Mouse (Mus musculus) limb, embryonic 10.5 days (tissue): Measurements from ENCODE around the gene Alppl2. TPM values are rescaled to one million over a fixed set of nuclear protein-coding genes. Genes with fewer than 3 reads are reported as not detected.

Experiments used
- DNase-seq: peaks from one replicate; pipeline ENCODE4 v3.0.0-alpha.2; 2017; ENCODE audit warnings: low spot score
- H3K27ac ChIP-seq: fragments of 300-500 bp; sonication (generic); 2 replicates; pipeline ENCODE4 v1.5.1; 2016; ENCODE audit warnings: mild to moderate bottlenecking
- H3K27me3 ChIP-seq: fragments of 300-500 bp; sonication (generic); 2 replicates; pipeline ENCODE4 v1.6.1; 2016; ENCODE audit warnings: low read depth, mild to moderate bottlenecking; ENCODE audit not compliant: poor library complexity, severe bottlenecking
- H3K36me3 ChIP-seq: fragments of 300-500 bp; sonication (generic); 2 replicates; pipeline ENCODE4 v1.6.1; 2016; ENCODE audit warnings: mild to moderate bottlenecking, moderate library complexity
- H3K4me1 ChIP-seq: fragments of 300-500 bp; sonication (generic); 2 replicates; pipeline ENCODE4 v1.6.1; 2016
- H3K4me3 ChIP-seq: fragments of 300-500 bp; sonication (generic); 2 replicates; pipeline ENCODE4 v1.5.1; 2016; ENCODE audit warnings: mild to moderate bottlenecking, moderate library complexity
- H3K9me3 ChIP-seq: fragments of 300-500 bp; sonication (generic); replicated peaks from 2 replicates; pipeline ENCODE4 v1.6.1; 2016; ENCODE audit warnings: mild to moderate bottlenecking
- WGBS: fragments of 180-500 bp; shearing (Covaris S2); methylation state at CpG from one replicate; pipeline ENCODE4 v1.1.7; 2016; 5-methylcytosine and 5-hydroxymethylcytosine counted together
- polyA plus RNA-seq: library from polyadenylated mRNA; unstranded; fragments of >200 nt; fragmentation: Nextera tagmentation; extraction: Ambion mirVana; gene quantifications from 2 replicates; pipeline ENCODE4 v1.2.1, GENCODE M21; 2016

Gene Alppl2
- polyA plus RNA-seq, 1 experiment from 2014 or later = not detected

DNA sequence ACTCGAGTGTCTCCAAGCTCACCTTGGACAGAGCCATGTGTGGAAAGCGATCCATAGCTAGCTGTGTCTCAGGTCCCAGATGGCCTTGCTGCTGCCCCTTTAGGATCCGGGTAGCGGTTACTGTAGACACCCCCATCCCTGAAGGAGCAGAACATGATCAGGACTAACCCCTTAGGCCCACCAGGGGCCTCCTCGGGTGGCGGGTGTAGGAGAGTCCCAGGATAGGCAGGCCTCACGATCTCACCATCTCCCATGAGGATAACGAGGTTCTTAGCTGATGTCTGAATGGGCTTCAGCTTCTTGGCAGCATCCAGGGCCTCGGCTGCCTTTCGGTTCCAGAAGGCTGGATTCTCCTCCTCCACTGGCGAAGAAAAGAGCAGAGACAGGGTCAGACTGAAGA is 477 bp downstream of the Alppl2 start:
- Histone ChIP-seq H3K4me1 (no peaks in the 10 kb centered on the region), H3K4me3 (no peak overlapping the region), H3K9me3 (no peaks in the 10 kb centered on the region), H3K36me3 (no peaks in the 10 kb centered on the region), H3K27me3 (no peaks in the 10 kb centered on the region), H3K27ac (no peak overlapping the region)
- no peak for DNase-seq
- WGBS = 92% methylated on average over 11 of the region's 11 CpGs

DNA sequence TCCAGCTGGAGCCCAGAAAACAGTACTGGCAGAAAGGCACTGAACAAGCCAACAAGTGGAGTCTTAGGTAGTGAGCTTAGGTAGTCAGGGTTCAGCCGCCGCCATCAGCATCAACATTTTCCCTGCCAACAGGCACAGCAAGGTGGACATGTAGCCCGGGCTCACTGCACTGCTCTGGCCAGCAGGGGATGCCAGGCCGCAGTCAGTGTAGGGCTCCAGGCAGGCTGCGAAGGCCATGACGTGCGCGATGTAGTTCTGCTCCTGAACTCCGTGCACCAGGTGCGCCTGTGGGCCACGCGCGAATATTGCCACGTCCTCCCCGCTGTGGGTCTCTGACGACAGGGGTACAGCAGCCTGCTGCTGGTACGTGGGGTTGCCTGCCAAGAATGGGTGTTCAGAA is 2.8 kb downstream of the Alppl2 start:
- H3K4me1 ChIP-seq = no peaks in the 10 kb centered on the region
- H3K27ac ChIP-seq = no peak overlapping the region
- H3K36me3 ChIP-seq = no peaks in the 10 kb centered on the region
- no peak overlapping the region for H3K4me3 ChIP-seq
- WGBS = 77% methylated on average over 17 of the region's 17 CpGs
- DNase-seq = no peak
- no peaks in the 10 kb centered on the region for H3K9me3 ChIP-seq
- H3K27me3 ChIP-seq = no peaks in the 10 kb centered on the region

DNA sequence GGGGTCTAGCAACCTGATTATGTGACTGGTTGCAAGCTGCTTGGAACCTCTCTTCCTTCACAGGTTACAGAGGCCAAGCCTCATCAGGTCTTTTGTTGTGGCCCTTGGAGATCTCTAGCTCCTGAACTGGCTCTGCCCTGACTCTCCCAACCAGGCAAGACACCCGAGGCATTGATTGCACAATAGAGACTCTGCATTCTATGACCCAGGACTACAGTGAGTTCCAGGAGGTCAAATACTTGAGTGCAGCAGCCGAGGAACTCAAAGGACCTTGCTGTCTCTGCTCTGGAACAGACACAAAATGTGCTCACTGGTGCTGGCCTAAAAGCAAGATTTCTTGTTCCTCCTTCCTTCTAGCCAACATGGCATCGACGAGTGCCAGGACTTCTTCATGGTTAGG is 3.5 kb downstream of the Alppl2 start:
- no peak for DNase-seq
- H3K4me3 ChIP-seq = no peak overlapping the region
- H3K36me3 ChIP-seq = no peaks in the 10 kb centered on the region
- no peaks in the 10 kb centered on the region for H3K9me3 ChIP-seq
- H3K27me3 ChIP-seq = no peaks in the 10 kb centered on the region
- H3K4me1 ChIP-seq = no peaks in the 10 kb centered on the region
- 77% methylated on average over 4 of the region's 4 CpGs for WGBS
- no peak overlapping the region for H3K27ac ChIP-seq

DNA sequence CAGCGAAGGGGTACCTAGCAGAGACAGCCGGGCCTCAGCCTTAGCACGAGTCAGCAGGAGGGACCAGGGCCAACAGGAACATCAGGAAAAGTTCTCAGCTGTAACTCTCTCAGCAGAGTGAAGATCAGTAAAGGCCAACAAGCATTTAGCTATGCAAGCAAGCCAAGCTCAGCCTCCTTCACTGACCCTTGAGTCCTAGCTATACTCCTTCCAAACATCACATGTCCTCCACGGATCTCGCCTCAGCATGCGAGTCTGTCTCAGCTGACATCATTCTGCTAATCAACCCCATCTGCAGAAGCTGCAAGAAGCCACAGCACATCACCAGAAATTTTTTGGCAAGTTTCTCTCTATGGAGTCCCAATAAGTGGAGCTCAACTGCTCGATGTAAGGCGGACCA is 16.0 kb downstream of the Alppl2 start:
- Histone ChIP-seq H3K27me3 (no peaks in the 10 kb centered on the region), H3K36me3 (no peaks in the 10 kb centered on the region), H3K9me3 (no peaks in the 10 kb centered on the region), H3K4me1 (peaks cover 8% of the 10 kb centered on the region; the same call in 1 of the 2 replicates), H3K27ac (no peak overlapping the region), H3K4me3 (no peak overlapping the region)
- no peak for DNase-seq
- WGBS = 83% methylated on average over 8 of the region's 8 CpGs

DNA sequence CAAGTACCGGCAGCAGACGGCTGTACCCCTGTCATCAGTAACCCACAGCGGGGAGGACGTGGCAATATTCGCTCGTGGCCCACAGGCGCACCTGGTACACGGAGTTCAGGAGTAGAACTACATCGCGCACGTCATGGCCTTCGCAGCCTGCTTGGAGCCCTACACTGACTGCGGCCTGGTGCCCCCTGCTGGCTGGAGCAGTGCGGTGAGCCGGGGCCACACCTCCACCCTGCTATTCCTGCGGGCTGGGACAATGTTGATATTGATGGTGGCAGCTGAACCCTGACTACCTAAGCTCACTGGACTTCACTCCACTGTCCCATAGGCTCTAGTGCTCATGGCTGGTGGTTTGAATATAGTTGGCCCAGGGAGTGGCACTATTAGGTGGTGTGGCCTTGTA is 19.0 kb downstream of the Alppl2 start:
- H3K27me3 ChIP-seq = no peaks in the 10 kb centered on the region
- 57% methylated on average over 16 of the region's 16 CpGs for WGBS
- no peaks in the 10 kb centered on the region for H3K36me3 ChIP-seq
- no peak overlapping the region for H3K27ac ChIP-seq
- no peak overlapping the region for H3K4me3 ChIP-seq
- DNase-seq = peak; percentile 49
- peaks cover 8% of the 10 kb centered on the region for H3K4me1 ChIP-seq
- no peaks in the 10 kb centered on the region for H3K9me3 ChIP-seq

DNA sequence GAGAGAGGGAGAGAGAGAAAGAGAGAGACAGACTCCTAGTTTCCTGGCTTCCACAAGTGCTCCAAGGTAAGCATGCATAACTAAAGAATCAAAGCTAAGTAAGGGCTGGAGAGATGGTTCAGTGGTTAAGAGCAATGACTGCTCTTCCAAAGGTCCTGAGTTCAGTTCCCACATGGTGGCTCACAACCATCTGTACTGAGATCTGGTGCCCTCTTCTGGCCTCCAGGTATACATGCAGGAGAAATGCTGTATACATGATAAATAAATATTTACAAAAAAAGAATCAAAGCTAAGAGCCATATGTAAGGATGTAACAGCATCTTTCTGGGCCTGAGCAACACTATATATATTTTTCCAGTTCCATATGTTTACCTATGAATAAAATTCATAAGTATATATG is 28.8 kb downstream of the Alppl2 start:
- Histone ChIP-seq H3K27me3 (no peaks in the 10 kb centered on the region), H3K27ac (no peak overlapping the region), H3K4me3 (no peak overlapping the region), H3K4me1 (no peaks in the 10 kb centered on the region), H3K36me3 (no peaks in the 10 kb centered on the region), H3K9me3 (no peaks in the 10 kb centered on the region)
- no peak for DNase-seq

DNA sequence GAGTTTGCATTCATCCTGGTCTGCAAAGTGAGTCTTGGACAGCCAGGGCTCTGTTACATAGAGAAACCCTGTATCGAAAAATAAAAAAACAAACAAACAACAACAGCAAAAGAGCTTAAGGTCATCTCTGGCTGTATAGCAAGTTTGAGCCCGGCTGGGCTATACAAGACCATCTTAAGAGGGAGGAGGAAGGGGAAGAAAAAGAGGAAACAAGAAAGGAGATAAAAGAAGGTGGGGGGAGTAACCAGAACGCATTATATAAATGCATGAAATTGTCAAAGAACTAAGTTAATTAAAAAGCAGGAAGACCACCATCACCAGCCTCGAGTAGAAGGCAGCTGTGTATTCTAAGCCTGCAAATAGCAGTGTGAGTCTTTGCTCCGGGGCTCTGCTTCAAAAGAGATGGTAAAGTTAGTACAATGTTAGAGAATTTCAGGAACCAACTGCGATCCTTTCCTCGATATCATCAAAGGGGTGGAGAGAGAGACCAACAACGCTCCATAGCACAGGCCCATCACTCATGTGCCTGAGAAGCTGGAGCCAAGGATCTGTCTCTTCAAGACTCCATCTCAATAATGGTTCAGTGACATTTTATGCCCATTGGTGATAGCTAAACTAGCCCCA is 30.6 kb downstream of the Alppl2 start:
- H3K4me3 ChIP-seq = no peak overlapping the region
- no peak overlapping the region for H3K27ac ChIP-seq
- H3K36me3 ChIP-seq = no peaks in the 10 kb centered on the region
- H3K27me3 ChIP-seq = no peaks in the 10 kb centered on the region
- H3K9me3 ChIP-seq = no peaks in the 10 kb centered on the region
- DNase-seq = no peak
- no peaks in the 10 kb centered on the region for H3K4me1 ChIP-seq
- 87% methylated on average over 8 of the region's 8 CpGs for WGBS

DNA sequence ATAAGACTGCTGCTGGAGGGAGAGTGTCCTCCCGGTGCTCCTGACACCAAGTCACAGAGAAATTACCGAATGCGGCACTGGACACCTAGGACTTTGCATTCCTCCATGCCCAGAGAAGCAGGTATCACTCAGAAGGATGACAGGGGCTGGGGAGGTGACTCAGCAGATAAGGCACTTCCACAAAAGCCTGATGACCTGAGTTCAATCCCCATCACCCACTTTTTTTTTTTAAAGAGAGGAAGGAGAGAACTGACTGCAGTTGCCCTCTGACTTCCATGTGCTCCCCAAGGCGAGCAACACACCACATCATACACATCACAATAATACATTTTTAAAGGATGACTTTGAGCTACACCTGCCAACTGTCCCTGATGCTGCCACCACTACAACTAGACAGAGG is 32.7 kb downstream of the Alppl2 start:
- Histone ChIP-seq H3K9me3 (no peaks in the 10 kb centered on the region), H3K27me3 (no peaks in the 10 kb centered on the region), H3K4me1 (no peaks in the 10 kb centered on the region), H3K36me3 (no peaks in the 10 kb centered on the region), H3K27ac (no peak overlapping the region), H3K4me3 (no peak overlapping the region)
- DNase-seq = no peak
- WGBS = 85% methylated on average over 4 of the region's 4 CpGs

DNA sequence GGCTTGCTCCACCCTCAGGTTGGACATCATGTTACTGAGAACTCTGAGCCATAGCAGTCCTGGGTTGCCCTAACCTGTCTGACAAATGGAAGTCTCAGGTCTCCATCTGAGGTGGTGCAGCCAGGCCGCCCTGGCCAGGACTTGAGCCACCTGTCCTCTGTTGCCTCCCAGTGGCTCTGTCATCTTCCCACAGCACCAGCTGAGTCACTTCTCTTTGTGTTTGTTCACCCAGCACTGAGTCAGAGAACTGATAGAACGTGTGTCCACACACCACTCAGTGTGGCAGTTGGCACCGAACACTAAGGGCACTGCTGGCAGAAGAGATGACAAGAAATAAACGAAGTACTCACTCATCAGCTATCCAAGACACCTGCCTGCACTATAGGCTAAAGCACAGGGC is 38.4 kb downstream of the Alppl2 start:
- peaks cover 12% of the 10 kb centered on the region; the same call in 1 of the 2 replicates for H3K36me3 ChIP-seq
- 89% methylated on average over 4 of the region's 4 CpGs for WGBS
- DNase-seq = no peak
- H3K27me3 ChIP-seq = no peaks in the 10 kb centered on the region
- no peaks in the 10 kb centered on the region for H3K4me1 ChIP-seq
- no peak overlapping the region for H3K4me3 ChIP-seq
- no peaks in the 10 kb centered on the region for H3K9me3 ChIP-seq
- no peak overlapping the region for H3K27ac ChIP-seq

DNA sequence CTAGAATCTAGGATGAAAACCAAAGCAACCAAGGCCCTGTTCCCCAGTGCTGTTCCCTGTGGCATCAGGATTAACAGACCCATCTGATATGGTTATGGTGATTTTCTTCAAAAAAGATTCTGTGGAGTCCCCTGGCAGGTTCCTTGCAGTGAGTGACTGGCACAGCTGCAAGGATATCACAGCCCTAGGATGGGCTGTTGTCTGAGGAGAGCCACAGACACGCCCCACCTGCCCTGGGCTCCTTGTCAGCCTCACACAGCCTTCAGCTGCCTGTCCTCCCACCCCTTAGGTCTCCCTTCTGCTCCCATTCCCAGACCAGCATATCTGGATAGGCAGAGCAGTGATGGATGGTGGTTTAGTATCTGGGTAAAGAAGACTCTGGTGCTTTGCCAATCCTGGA is 39.0 kb downstream of the Alppl2 start:
- peaks cover 12% of the 10 kb centered on the region; the same call in 1 of the 2 replicates for H3K36me3 ChIP-seq
- no peaks in the 10 kb centered on the region for H3K27me3 ChIP-seq
- 79% methylated on average over 1 of the region's 1 CpGs for WGBS
- no peaks in the 10 kb centered on the region for H3K4me1 ChIP-seq
- no peak for DNase-seq
- H3K27ac ChIP-seq = no peak overlapping the region
- no peak overlapping the region for H3K4me3 ChIP-seq
- no peaks in the 10 kb centered on the region for H3K9me3 ChIP-seq

DNA sequence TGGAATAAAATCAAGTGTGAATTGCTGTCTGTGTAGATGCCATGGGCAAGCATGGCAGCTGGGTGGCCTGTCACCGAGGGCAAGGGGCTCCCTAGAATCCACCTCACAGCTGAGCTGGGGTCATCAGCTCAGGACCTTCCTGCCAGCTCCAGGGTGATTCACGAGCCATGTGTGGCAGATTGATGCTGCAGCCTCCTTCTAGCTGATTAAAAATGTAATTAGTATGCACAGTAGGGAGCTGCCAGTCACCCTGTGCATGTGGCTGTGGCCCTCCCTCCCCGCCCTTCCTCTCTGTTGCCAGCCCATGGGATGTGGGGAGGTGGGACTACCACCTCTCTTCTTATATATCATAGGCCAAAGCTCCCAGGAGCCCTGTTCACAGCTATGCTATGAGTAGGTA is 39.7 kb downstream of the Alppl2 start:
- Histone ChIP-seq H3K4me3 (no peak overlapping the region), H3K9me3 (no peaks in the 10 kb centered on the region), H3K36me3 (peaks cover 12% of the 10 kb centered on the region; the same call in 1 of the 2 replicates), H3K27ac (no peak overlapping the region), H3K27me3 (no peaks in the 10 kb centered on the region), H3K4me1 (no peaks in the 10 kb centered on the region)
- WGBS = 72% methylated on average over 3 of the region's 3 CpGs
- DNase-seq = no peak

DNA sequence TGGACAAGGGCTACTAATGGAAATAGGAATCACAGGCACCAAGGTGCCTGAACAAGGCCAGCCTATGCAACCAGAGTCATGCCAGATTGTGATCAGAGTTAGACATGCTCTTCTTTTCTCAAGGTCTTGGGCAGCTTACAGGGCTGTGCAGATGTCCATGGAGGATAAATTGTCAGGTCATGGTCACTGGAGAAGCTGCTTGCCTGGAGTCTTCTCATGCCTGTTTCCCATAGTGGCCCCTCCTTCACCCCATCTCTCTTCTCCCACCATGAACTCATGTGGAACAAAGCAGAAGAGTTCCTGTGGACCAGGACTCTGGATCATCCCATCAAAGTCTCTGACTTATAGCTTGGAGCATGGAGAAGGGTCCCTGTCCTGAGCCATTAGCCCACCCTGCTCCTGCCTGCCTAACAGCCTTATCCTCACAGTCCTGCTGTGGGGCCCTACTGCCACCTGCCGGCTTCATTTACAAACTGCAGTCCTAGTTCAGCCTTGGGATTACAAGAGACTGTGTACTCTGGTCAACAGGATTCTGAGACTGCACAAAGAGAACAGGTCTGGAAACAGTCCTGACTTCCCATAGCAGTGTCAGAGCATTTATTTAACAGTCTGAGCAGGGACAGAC is 47.8 kb downstream of the Alppl2 start:
- peak; percentile 85 for DNase-seq
- Histone ChIP-seq H3K27me3 (no peaks in the 10 kb centered on the region), H3K36me3 (peaks cover 2% of the 10 kb centered on the region; the same call in 1 of the 2 replicates), H3K9me3 (no peaks in the 10 kb centered on the region), H3K4me3 (no peak overlapping the region), H3K4me1 (peaks cover 3% of the 10 kb centered on the region), H3K27ac (no peak overlapping the region)
- 5% methylated on average over 1 of the region's 1 CpGs for WGBS

DNA sequence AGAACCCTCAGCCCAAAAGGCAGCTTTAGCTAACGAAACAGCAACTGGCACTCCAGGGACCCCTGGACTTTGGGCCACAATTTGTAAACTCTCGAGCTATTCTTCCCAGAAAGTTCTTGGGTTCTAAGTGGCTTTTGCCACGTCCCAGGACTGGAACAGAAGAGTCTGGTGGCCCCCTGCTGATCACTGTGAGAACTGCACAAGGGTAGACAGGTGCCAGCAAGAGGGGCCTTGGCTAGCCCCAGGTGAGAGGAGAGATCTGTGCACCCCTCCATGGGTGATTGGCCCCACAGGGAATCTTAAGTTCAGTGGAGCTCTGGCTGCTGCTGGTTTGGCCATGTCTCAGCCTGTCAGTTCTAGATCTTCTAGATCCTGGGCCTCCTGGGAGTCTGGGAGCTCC is 48.6 kb downstream of the Alppl2 start:
- Histone ChIP-seq H3K27me3 (no peaks in the 10 kb centered on the region), H3K27ac (no peak overlapping the region), H3K4me1 (peaks cover 11% of the 10 kb centered on the region), H3K36me3 (no peaks in the 10 kb centered on the region), H3K4me3 (no peak overlapping the region), H3K9me3 (no peaks in the 10 kb centered on the region)
- WGBS = 36% methylated on average over 3 of the region's 3 CpGs
- DNase-seq = peak; percentile 76
